Mouse (Mus musculus): ENCODE data around the gene Hbb-bh2.
"Not testable (repeated sequence)": the region's sequence is repeated elsewhere in the genome, so short reads cannot be mapped to it uniquely, and the experiment has no call there.

Hbb-bh2 gene

GRCm38 (mm10) chr7:103840268-103840667, at the start of gene Hbb-bh2:
Hbb-bh2 (minus strand) TSS chr7:103840520.
- DNase-seq (ENCODE audit: low read depth) = no peak

- no peak for DNase-seq (ENCODE audit: low read depth)
These were observed 45.8 kb upstream of the Hbb-bh2 start, which contains the start of gene Olfr66 for GRCm38 (mm10) chr7:103886152-103886551. Olfr66 (minus strand) TSS chr7:103886252.

- no peak for DNase-seq (ENCODE audit: low read depth)
These were observed 36.8 kb upstream of the Hbb-bh2 start for GRCm38 (mm10) chr7:103877093-103877492.

GRCm38 (mm10) chr7:103874451-103874850, 34.1 kb upstream of the Hbb-bh2 start:
- no peak for DNase-seq (ENCODE audit: low read depth)

- no peak for DNase-seq (ENCODE audit: low read depth)
These were observed 32.7 kb upstream of the Hbb-bh2 start for GRCm38 (mm10) chr7:103873064-103873463.

GRCm38 (mm10) chr7:103870667-103871066, 30.3 kb upstream of the Hbb-bh2 start:
- no peak for DNase-seq (ENCODE audit: low read depth)

GRCm38 (mm10) chr7:103865716-103866115, 25.4 kb upstream of the Hbb-bh2 start:
- no peak for DNase-seq (ENCODE audit: low read depth)

GRCm38 (mm10) chr7:103861531-103861930, 21.2 kb upstream of the Hbb-bh2 start:
- DNase-seq (ENCODE audit: low read depth) = no peak

- DNase-seq (ENCODE audit: low read depth) = no peak
These were observed 20.5 kb upstream of the Hbb-bh2 start for GRCm38 (mm10) chr7:103860855-103861254.

- DNase-seq (ENCODE audit: low read depth) = no peak
These were observed 18.8 kb upstream of the Hbb-bh2 start for GRCm38 (mm10) chr7:103859076-103859475.

- DNase-seq (ENCODE audit: low read depth) = no peak
These were observed 14.3 kb upstream of the Hbb-bh2 start for GRCm38 (mm10) chr7:103854669-103855068.

GRCm38 (mm10) chr7:103853090-103853489, 12.8 kb upstream of the Hbb-bh2 start, which contains the start of gene Hbb-y:
Hbb-y (minus strand) TSS chr7:103853216.
- DNase-seq (ENCODE audit: low read depth) = no peak

GRCm38 (mm10) chr7:103844525-103845325, 4.4 kb upstream of the Hbb-bh2 start:
- no peak for DNase-seq (ENCODE audit: low read depth)

- no peak for DNase-seq (ENCODE audit: low read depth)
These were observed 2.7 kb upstream of the Hbb-bh2 start, which contains the start of gene Hbb-bh1 for GRCm38 (mm10) chr7:103843034-103843433. Hbb-bh1 (minus strand) TSS chr7:103843164.

- no peak for DNase-seq (ENCODE audit: low read depth)
These were observed 12.5 kb downstream of the Hbb-bh2 start, which contains the start of gene Hbb-bs for GRCm38 (mm10) chr7:103827808-103828207. Hbb-bs (minus strand) TSS chr7:103828096.

GRCm38 (mm10) chr7:103827139-103827538, 13.2 kb downstream of the Hbb-bh2 start:
- not testable (repeated sequence) for DNase-seq (ENCODE audit: low read depth)

GRCm38 (mm10) chr7:103826255-103826887, 13.9 kb downstream of the Hbb-bh2 start:
- no peak for DNase-seq (ENCODE audit: low read depth)

GRCm38 (mm10) chr7:103825536-103826254, 14.6 kb downstream of the Hbb-bh2 start:
- no peak for DNase-seq (ENCODE audit: low read depth)

GRCm38 (mm10) chr7:103824597-103824996, 15.7 kb downstream of the Hbb-bh2 start:
- DNase-seq (ENCODE audit: low read depth) = no peak

- DNase-seq (ENCODE audit: low read depth) = not testable (repeated sequence)
These were observed 25.2 kb downstream of the Hbb-bh2 start for GRCm38 (mm10) chr7:103815085-103815484.

- DNase-seq (ENCODE audit: low read depth) = no peak
These were observed 26.6 kb downstream of the Hbb-bh2 start, which contains the start of gene Hbb-bt for GRCm38 (mm10) chr7:103813766-103814165. Hbb-bt (minus strand) TSS chr7:103813996.

GRCm38 (mm10) chr7:103813152-103813551, 27.2 kb downstream of the Hbb-bh2 start:
- DNase-seq (ENCODE audit: low read depth) = not testable (repeated sequence)

Measured in naive thymus-derived CD4-positive, alpha-beta T cell, adult 2 months (primary cell).